Mouse (Mus musculus) kidney, adult 2 months (tissue): ENCODE data around the gene Brpf3. TPM values are rescaled to one million over a fixed set of nuclear protein-coding genes. Genes with fewer than 3 reads are reported as not detected.

Experiments
- DNase-seq: peaks from one replicate; pipeline ENCODE4 v3.0.0; 2021
- H3K27ac ChIP-seq: fragments of 200-500 bp; 2 replicates; pipeline ENCODE4 v1.5.1; 2012; ENCODE audit warnings: low read depth, low read length, control low read depth, inconsistent platforms; ENCODE audit not compliant: insufficient read depth
- H3K27me3 ChIP-seq: fragments of 200-500 bp; replicated peaks from 2 replicates; pipeline ENCODE4 v1.6.1; 2012; ENCODE audit warnings: mild to moderate bottlenecking, moderate library complexity, low read length, inconsistent platforms; ENCODE audit not compliant: control insufficient read depth, insufficient read depth
- H3K36me3 ChIP-seq: fragments of 200-500 bp; 2 replicates; pipeline ENCODE4 v1.6.1; 2012; ENCODE audit warnings: mild to moderate bottlenecking, moderate library complexity, low read length, inconsistent platforms; ENCODE audit not compliant: control insufficient read depth, insufficient read depth
- H3K4me1 ChIP-seq: fragments of 200-500 bp; 2 replicates; pipeline ENCODE4 v1.6.1; 2011; ENCODE audit warnings: low read length; ENCODE audit not compliant: control insufficient read depth, insufficient read depth
- H3K4me3 ChIP-seq: fragments of 200-500 bp; 2 replicates; pipeline ENCODE4 v1.5.1; 2011; ENCODE audit warnings: mild to moderate bottlenecking, low read depth, low read length, control low read depth; ENCODE audit not compliant: insufficient read depth
- CTCF ChIP-seq: fragments of 200-500 bp; conservative IDR thresholded peaks from 2 replicates; pipeline ENCODE4 v1.5.1; 2011; ENCODE audit warnings: low read depth, mild to moderate bottlenecking, control low read depth, low read length, moderate library complexity, mixed read lengths; ENCODE audit not compliant: insufficient read depth, insufficient read length
- POLR2A ChIP-seq: fragments of 200-500 bp; IDR thresholded peaks from one replicate; pipeline ENCODE4 v1.6.1; 2011; ENCODE audit warnings: low read depth, low read length, control low read depth
- WGBS: fragments of 180-500 bp; shearing (Covaris S2); methylation state at CpG from one replicate; pipeline ENCODE4 v1.1.7; 2018; 5-methylcytosine and 5-hydroxymethylcytosine counted together
- polyA plus RNA-seq: library from polyadenylated mRNA; depleted of rRNA; stranded (reverse); fragments of >200 nt; gene quantifications from 2 replicates; pipeline ENCODE4 v1.2.3, GENCODE M21; 2012

Gene Brpf3
- polyA plus RNA-seq, 1 experiment = 31.3 TPM

DNA sequence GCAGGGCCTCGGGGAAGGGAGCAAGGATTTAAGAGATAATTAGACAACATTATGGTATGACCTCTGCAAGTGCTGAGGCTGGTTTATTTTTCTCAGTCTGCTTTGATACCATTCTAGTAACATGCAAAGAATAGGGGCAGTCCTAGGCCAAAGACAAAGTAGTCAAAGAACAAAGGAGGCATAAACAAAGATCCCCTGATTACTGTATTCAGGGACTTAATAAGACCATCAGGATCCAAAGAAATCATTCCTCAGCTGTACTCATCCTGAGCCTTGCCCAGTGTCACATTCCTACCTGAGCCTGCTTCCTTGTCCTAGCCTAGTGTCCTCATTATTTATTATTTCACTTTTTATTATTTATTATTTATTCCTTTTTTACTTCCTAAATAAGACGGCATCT, 19.3 kb downstream of the Brpf3 start:
- no peak overlapping the region for H3K4me3 ChIP-seq
- H3K27me3 ChIP-seq = no peaks in the 10 kb centered on the region
- WGBS = 72% methylated on average over 2 of the region's 2 CpGs
- TF ChIP-seq POLR2A (no peak), CTCF (no peak)
- H3K4me1 ChIP-seq = peaks cover 5% of the 10 kb centered on the region; the same call in 1 of the 2 replicates
- no peak overlapping the region for H3K27ac ChIP-seq
- peaks cover 2% of the 10 kb centered on the region; the same call in 1 of the 2 replicates for H3K36me3 ChIP-seq
- no peak for DNase-seq

DNA sequence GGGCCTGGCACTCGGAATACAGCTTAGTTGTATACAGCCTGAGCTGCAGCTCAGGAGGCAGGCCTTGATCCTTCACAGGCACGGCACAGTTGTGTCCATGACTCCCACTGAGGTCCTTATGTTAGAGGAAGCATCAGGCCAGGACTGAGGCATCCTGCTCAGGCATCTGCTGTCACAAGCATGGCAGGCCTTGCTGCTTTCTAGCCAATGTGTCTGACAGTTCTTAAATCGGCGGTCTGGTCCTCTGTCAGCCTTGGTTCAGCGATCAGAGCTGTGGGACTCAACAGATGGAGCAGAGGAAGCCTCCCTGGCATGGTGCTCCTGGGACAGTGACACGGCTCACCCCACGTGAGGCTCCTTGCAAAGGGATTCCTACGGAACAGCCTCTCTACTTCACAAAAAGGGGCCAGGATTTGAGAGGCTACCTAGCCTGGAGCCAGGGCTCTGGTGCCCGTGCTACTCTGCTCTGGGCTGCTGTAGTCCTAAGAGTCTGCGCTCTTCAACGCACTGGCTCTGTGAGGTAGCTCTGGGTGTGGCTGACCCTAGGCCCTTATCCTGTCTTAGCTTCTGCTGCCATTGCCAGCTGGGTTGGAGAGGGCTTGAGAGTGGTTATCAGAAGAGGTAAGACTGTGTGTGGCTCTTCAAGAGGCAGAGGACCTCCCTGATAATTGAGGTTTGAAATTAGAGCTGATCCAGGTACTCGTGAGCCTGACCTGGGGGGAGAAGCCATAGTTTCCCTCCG, 22.3 kb downstream of the Brpf3 start:
- H3K36me3 ChIP-seq = 0 out of 2 replicates have a peak, but pooled peaks cover 2% of the 10 kb centered on the region
- H3K4me1 ChIP-seq = no peaks in the 10 kb centered on the region
- no peaks in the 10 kb centered on the region for H3K27me3 ChIP-seq
- H3K27ac ChIP-seq = no peak overlapping the region
- TF ChIP-seq POLR2A = no peak
- TF ChIP-seq CTCF = no peak
- DNase-seq = no peak
- no peak overlapping the region for H3K4me3 ChIP-seq
- 80% methylated on average over 13 of the region's 13 CpGs for WGBS

GRCm38 (mm10) chr17:28823749-28824148, 22.9 kb downstream of the Brpf3 start:
- Histone ChIP-seq H3K4me1 (no peaks in the 10 kb centered on the region), H3K27ac (no peak overlapping the region), H3K27me3 (no peaks in the 10 kb centered on the region), H3K4me3 (no peak overlapping the region), H3K36me3 (0 out of 2 replicates have a peak, but pooled peaks cover 2% of the 10 kb centered on the region)
- WGBS = 83% methylated on average over 11 of the region's 11 CpGs
- no peak for TF ChIP-seq POLR2A
- no peak for TF ChIP-seq CTCF
- no peak for DNase-seq

GRCm38 (mm10) chr17:28824896-28825295, 24.0 kb downstream of the Brpf3 start:
- no peaks in the 10 kb centered on the region for H3K27me3 ChIP-seq
- H3K27ac ChIP-seq = no peak overlapping the region
- no peak for DNase-seq
- H3K36me3 ChIP-seq = 0 out of 2 replicates have a peak, but pooled peaks cover 2% of the 10 kb centered on the region
- 75% methylated on average over 6 of the region's 6 CpGs for WGBS
- no peak overlapping the region for H3K4me3 ChIP-seq
- H3K4me1 ChIP-seq = no peaks in the 10 kb centered on the region
- TF ChIP-seq CTCF (no peak), POLR2A (no peak)

DNA sequence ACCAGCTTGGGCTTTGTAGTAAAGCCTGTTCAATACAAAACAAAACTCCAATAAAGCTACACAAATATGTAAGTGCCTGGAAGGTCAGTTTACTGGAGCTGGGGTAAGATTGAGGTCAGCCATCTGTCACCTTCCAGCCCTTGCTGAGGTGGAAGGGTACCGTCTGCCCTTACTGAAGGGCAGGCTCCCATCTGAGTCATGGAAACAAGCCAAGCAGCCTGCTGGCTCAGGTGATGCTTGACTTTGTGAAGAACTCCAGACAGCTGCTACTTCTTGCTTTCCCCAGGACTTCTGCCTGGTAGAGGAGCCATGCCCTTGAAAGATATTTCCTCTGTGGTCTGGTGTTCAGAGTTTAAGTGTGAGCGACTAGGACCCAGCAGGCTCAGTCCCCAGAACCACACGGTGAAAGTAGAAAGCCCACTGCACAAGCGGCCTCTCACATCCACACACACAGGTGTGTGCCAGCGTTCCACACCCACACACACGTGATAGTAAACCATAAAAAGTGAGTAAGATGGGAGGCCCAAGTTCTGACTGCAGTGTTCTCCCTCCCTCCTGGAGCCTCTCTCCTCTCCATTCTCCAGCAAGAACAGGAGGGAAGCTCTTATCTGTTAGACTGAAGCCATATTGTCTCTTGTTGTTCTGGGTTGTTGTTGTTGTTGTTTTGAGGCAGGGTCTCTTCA, 24.6 kb downstream of the Brpf3 start:
- WGBS = 78% methylated on average over 6 of the region's 6 CpGs
- DNase-seq = no peak
- no peak overlapping the region for H3K27ac ChIP-seq
- TF ChIP-seq CTCF (no peak), POLR2A (no peak)
- H3K4me3 ChIP-seq = no peak overlapping the region
- H3K36me3 ChIP-seq = 0 out of 2 replicates have a peak, but pooled peaks cover 2% of the 10 kb centered on the region
- no peaks in the 10 kb centered on the region for H3K27me3 ChIP-seq
- H3K4me1 ChIP-seq = no peaks in the 10 kb centered on the region

- no peak for DNase-seq
- H3K27ac ChIP-seq = no peak overlapping the region
- H3K4me3 ChIP-seq = no peak overlapping the region
- H3K36me3 ChIP-seq = 0 out of 2 replicates have a peak, but pooled peaks cover 3% of the 10 kb centered on the region
- H3K4me1 ChIP-seq = no peaks in the 10 kb centered on the region
- no peaks in the 10 kb centered on the region for H3K27me3 ChIP-seq
- 89% methylated on average over 8 of the region's 8 CpGs for WGBS
- TF ChIP-seq POLR2A (no peak), CTCF (no peak)
These were observed 26.9 kb downstream of the Brpf3 start for GRCm38 (mm10) chr17:28827665-28828231.

GRCm38 (mm10) chr17:28829120-28829519, 28.2 kb downstream of the Brpf3 start:
- TF ChIP-seq CTCF = no peak
- TF ChIP-seq POLR2A = no peak
- no peaks in the 10 kb centered on the region for H3K27me3 ChIP-seq
- no peak overlapping the region for H3K27ac ChIP-seq
- 72% methylated on average over 14 of the region's 14 CpGs for WGBS
- H3K4me1 ChIP-seq = no peaks in the 10 kb centered on the region
- 0 out of 2 replicates have a peak, but pooled peaks cover 1% of the 10 kb centered on the region for H3K36me3 ChIP-seq
- H3K4me3 ChIP-seq = no peak overlapping the region
- DNase-seq = no peak
